Mouse (Mus musculus) spleen, postnatal 4 days (tissue): ENCODE results near the gene Hist1h3e.
"Not testable (repeated sequence)": the region's sequence is repeated elsewhere in the genome, so short reads cannot be mapped to it uniquely, and the experiment has no call there.

Experiments
- DNase-seq, 2 experiments: peaks; one replicate each; pipeline ENCODE4 v3.0.0; 2022; ENCODE audit warnings: low spot score in 2 of 2

Gene Hist1h3e

DNA sequence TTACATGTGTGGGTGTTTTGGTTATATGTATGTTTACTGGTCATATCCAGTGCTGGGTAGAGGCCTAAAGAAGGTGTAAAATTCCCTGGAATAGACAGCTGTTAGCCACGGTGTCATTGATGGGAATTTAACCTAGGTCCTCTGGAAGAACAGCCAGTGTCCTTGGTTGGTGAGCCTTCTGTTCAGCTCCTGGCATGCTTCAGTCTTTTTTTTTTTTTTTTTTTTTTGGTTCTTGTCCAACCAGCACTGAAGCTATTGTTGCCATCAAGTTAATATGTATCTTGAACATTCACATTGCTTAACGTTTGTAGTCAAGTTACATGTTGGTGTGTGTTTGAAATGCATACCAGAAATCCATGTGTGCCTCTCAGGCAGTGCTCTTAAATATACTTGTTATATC is 2.3 kb upstream of the Hist1h3e start:
- DNase-seq = no peak

DNA sequence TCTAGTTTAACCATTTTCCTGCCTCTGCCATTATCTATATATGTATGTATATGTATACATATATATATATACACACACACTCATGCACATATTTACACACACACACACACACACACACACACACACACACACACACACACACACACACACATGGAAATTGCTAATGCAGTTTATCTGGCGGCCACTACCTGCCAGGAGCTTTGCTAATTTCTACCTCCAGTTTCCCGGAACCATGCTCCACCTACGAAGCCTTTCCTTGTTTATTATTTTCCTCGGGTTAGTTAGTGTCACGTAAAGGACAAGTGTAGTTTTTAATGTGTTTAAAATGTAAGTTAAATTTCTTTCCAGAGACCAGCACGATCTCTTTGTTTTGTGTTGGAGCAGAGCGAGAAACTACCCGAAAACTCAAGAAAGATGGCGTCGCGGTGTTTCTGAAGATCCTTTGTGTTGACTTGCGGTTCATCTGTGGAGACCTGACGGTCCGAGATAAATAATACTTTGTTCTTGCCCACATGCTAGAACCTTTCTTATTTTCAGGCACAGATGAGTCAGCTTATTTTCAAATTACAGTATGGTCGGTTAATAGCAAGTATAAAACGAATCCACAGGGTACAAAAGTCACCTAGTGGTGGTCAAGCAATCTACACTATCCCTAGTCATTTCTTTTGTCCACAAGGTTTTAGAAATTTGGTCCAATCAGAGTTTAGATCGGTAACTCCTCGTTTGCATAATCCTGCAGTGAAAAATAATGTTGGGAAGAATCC is 712 bp upstream of the Hist1h3e start:
- DNase-seq = peak in 1 of 2 experiments; percentile 62

DNA sequence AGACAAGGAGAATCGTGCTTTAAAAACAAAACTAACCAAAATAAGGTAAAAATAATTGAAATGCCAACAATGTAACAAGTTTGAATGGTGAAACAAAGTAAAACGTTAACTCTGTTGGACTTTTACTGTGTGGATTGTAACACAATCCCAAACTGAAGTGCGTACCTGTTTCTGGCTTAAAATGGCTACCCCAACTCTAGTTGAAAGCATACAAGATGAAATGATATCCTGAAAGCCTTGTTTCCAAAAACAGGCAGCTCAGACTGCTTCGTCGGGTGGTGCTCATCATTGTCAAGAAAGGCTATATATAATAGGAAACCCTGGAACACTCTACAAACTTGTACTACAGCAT is 662 bp downstream of the Hist1h3e start:
- DNase-seq = not testable (repeated sequence)

DNA sequence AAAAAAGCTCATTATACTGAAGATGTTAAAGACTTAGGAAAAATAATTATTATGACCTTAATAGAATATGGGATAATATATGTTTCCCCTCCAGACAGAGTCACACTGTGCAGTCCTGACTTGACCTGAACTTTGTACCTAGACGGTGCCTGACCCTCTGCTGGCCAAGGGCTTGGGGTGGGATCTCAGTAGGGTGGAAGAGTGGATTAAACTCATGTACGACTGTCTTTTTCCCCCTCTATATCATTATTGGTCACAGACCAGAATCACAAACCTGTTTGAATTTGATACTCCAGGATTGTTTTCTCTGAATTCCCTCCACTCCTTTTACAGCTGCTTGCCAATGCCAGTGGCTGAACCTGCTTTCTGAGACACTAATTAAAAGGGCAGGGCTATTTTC is 1.5 kb downstream of the Hist1h3e start:
- DNase-seq = not testable (repeated sequence)

DNA sequence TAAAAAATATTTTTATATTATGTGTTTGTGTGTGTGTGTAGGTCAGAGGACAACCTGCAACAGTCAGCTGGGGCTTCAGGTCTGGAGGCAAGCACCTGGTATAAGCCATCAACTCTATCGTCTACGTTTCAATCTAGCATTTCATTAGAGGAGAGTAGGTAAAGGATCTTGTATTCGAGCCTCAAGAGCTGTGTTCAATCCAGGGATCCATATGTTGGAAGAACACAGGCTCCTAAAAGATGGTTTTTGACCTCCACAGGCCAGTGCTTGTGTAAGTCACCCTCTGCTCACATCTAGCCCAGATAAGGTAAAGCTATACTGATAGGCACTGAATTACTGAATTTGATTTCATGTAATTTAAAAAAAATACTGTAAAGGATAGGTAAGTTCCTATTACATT is 5.3 kb downstream of the Hist1h3e start:
- DNase-seq = no peak

DNA sequence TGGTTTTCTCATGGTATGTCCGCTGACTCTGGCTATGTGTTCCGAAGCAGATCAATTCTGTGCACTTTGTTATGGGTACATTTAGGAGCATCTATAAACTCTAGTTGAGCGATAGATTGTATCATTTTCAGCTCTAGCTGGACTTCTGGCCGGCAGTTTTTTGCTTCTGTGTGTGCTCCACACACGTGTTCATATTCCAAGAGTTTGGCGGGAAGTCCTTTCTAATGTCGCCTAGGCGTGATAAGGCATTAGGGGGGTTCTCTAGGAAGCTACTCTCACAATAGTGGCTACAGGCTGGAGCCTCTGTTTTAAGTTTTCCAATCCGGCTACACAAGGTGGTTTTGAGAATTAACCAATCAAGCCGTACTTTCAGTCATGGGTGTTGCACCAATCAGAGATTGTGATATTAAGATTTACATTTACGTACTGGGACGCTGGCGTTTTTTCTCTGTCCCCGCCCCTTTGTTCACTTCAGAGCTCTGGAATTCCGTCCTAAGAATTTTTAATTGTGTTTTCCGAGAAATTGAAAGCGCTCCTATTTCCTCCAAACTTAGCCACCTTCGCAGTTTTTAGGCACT is 6.2 kb downstream of the Hist1h3e start:
- DNase-seq = peak; percentile 78 to 88

DNA sequence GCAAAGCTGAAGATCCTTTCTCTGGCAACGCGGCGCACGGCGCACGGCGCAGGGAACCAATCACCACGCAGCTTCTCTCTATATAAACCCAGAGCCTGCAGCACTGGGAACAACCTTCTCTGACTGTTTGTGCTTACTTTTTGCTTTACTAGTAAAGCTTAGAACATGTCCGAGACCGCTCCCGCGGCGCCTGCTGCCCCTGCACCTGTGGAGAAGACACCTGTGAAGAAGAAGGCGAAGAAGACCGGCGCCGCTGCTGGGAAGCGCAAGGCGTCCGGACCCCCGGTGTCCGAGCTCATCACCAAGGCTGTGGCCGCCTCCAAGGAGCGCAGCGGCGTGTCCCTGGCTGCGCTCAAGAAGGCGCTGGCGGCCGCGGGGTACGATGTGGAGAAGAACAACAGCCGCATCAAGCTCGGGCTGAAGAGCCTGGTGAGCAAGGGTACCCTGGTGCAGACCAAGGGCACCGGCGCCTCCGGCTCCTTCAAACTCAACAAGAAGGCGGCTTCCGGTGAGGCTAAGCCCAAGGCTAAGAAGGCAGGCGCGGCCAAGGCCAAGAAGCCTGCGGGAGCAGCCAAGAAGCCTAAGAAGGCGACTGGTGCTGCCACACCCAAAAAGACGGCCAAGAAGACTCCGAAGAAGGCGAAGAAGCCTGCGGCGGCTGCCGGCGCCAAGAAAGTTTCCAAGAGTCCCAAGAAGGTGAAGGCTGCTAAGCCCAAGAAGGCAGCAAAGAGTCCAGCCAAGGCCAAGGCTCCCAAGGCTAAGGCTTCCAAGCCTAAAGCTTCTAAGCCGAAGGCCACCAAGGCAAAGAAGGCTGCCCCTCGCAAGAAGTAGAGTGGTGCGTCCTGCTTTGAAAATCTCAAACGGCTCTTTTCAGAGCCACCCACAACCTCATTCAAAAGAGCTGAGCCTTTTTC is 7.0 kb downstream of the Hist1h3e start:
- peak; percentile 92 to 98 for DNase-seq

DNA sequence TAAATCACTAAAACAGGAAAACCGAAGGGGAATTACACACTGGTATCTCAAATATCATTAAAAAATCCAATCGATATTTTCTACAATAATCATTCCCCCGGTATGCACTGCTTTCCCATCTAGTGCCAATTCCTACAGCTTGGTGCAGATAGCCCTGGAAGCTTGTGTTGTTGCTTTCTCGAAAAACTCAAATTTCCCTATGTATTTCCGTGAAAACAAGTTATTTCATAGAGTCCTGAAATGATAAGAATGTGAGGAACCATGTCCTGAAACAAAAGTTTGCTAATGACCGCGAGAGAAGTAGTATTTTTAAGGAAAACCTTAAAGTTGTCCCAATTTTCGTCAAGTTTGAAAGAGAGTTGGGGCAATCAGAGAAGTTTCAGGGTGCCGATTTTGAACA is 7.8 kb downstream of the Hist1h3e start:
- peak in 1 of 2 experiments; percentile 50 for DNase-seq

DNA sequence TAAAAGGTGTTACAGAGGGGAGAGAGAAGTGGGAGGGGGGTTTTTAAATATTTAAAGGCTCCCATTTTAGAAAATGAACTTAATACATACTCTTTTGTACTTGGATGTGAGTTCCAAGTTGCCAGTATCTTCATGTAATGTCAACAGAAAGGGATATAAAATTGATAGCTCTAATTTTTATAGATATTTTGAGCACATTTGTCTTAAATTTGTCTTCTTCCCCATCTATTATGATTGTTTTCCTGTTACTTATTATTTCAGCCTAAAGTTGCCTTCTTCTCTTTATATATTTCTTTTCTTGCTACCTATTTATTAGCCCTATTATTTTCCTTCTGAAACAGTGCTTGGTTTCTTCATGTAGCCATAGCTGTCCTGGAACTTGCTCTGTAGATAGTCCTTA is 9.2 kb downstream of the Hist1h3e start, which contains the start of gene Hist1h1d:
TSS of gene Hist1h1d (plus strand) at position 301 of the 400 bp plus-strand sequence.
- no peak for DNase-seq

DNA sequence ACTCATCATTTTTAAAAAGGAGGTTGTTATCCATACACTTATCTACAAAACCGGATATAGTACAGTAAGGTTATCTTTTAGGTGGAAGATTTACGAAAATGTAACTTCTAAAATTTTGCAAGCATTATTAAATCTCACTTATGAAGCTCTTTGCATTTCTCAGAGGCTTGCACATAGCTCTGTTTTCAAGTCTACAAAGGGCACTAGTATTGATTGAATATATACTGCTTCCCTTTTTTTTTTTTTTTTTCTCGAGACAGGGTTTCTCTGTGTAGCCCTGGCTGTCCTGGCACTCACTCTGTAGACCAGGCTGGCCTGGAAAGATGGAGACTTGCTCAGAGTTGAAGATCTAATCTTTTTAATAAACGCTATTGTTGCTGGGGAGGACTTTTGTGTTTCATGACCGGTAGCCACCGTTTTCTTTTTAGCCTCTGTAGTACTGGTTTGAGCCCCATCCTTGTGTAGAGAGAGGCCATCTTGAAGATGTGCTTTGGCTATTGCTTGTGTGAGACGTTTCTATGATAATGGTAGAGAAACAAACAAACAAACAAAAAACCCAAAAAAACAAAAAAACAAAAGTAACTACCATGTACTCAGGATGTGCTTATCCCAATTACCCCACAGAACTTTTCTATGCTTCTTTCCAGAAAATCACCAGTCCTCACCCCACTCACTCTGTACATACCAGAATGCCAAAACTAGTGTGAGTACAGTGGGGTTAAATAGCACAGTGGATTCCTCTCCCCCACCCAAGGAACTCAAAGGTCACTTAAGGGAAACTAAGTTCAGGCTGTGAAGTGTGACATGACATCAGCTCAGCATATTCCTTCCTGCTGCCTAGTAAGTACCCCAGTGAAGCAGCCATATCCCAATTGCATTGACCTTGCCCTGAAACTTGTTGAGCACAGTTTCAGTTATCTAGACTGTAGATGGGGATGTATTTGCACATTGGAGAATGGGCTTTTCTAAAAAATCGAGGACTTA is 9.9 kb downstream of the Hist1h3e start:
- peak; percentile 16 to 65 for DNase-seq

DNA sequence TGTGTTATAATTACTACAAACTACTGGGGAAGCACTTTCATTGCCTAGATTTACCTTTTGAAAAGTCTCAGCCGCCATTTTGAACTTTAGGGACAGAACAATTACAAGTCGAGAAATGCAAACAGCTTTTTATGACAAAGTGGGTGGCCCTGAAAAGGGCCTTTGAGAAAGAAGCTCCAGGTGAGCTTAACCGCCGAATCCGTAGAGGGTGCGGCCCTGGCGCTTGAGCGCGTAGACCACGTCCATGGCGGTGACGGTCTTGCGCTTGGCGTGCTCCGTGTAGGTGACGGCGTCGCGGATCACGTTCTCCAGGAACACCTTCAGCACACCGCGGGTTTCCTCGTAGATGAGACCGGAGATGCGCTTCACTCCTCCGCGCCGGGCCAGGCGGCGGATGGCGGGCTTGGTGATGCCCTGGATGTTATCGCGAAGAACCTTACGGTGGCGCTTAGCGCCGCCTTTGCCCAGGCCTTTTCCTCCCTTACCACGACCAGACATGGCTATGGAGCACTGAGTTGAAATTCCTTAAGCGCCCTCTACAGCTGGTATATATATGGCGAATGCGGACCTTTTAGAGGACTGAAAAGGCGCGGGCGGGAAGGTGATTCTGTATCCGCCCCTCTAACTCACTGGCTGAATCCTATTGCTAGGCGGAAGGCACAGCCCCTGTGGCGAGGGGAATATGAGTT is 10.9 kb downstream of the Hist1h3e start, which contains the start of gene Hist1h4f:
TSS of gene Hist1h4f (minus strand) at position 503 of the 689 bp plus-strand sequence.
- DNase-seq = peak; percentile 92 to 95

DNA sequence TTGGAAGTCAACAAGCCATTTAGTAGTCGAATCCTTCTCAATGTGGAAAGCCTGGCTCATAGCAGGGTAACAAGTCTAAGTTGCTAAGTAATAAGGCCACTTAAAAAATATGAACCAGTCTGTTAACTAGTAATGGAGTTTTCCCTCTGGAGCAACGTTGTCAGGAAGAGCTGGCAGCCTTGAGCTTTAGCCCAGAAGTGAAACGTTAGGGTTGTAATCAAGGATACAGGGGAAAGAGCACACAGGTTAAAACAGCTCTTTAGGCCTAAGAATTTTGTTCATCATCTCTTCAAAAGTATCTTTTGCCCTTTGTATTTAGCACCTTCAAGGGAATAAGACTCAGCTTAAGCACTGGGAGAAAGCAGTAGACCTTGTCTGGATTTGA is 11.4 kb downstream of the Hist1h3e start:
- DNase-seq = peak; percentile 34 to 63

DNA sequence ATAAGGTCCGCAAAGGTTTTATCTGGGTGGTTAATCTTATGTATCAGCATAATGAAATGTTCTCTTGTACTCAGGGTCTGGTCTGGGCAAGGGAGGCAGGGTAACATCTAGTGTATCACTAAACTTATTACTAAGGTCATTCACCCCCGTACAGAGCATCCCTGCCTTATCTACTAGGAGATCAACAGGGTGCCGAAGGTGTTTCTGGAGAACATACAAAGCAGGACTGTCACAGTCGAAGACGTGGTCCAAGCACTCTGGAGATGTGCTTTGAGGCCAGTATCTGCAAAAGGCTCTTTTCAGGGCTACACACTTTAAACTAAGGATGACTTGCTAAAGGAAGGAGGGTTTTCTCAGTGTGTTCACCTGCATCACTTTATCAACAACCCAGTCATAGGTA is 15.5 kb downstream of the Hist1h3e start:
- DNase-seq = no peak

DNA sequence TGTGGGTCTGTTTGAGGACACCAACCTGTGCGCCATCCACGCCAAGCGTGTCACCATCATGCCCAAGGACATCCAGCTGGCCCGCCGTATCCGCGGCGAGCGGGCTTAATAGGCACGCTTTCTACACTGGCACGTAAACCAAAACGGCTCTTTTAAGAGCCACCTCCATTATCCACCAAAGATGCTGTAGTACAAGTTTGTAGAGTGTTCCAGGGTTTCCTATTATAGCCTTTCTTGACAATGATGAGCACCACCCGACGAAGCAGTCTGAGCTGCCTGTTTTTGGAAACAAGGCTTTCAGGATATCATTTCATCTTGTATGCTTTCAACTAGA is 17.4 kb downstream of the Hist1h3e start:
- DNase-seq = peak; percentile 24 to 70

DNA sequence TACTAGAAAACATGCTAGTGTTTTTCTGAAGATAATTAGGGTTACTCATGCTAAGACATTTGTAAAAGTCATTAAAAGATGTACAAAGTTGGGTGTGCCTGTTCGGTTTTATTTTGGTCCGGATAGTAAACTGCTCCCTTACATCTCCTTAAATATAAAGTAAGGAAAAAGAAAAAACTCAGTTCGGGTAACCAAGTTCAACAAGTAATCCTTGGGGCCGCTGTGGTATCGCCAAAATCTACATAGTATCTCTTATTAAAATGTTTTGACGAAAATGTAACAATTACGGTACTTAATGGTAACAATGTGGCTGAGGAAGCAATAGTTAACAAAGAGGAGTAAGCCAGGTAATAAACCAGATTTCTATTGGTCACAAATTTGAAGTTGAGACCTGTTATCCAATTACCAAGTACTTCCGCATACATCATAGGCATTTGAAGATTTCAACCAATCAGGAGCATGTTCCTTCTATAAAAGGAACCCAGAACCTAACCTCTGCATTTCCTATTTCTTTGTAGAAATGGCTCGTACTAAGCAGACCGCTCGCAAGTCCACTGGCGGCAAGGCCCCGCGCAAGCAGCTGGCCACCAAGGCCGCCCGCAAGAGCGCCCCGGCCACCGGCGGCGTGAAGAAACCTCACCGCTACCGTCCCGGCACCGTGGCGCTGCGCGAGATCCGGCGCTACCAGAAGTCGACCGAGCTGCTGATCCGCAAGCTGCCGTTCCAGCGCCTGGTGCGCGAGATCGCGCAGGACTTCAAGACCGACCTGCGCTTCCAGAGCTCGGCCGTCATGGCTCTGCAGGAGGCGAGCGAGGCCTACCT is 18.0 kb downstream of the Hist1h3e start, which contains the start of gene Hist1h3f:
TSS of gene Hist1h3f (plus strand) at position 88 of the 822 bp plus-strand sequence.
- DNase-seq = peak; percentile 85 to 93

DNA sequence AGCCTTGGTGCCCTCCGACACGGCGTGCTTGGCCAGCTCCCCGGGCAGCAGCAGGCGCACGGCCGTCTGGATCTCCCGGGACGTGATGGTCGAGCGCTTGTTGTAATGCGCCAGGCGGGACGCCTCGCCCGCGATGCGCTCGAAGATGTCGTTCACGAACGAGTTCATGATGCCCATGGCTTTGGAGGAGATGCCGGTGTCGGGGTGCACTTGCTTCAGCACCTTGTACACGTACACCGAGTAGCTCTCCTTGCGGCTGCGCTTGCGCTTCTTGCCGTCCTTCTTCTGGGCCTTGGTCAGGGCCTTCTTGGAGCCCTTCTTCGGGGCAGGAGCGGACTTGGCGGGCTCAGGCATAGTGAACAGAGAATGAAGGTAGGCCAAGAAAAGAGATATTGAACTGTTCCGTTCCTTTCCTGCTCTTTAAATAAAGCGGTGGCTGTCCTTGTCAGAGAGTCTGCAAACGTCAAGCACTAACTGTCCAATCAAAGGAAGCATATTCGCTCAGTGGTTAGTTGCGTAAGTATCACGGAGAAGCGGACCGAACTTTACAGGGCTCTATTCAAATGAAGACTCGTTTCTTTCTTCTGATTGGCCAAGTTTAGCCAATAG is 19.1 kb downstream of the Hist1h3e start, which contains the start of gene Hist1h2bh:
TSS of gene Hist1h2bh (minus strand) at position 394 of the 609 bp plus-strand sequence.
- DNase-seq = peak; percentile 81 to 90

DNA sequence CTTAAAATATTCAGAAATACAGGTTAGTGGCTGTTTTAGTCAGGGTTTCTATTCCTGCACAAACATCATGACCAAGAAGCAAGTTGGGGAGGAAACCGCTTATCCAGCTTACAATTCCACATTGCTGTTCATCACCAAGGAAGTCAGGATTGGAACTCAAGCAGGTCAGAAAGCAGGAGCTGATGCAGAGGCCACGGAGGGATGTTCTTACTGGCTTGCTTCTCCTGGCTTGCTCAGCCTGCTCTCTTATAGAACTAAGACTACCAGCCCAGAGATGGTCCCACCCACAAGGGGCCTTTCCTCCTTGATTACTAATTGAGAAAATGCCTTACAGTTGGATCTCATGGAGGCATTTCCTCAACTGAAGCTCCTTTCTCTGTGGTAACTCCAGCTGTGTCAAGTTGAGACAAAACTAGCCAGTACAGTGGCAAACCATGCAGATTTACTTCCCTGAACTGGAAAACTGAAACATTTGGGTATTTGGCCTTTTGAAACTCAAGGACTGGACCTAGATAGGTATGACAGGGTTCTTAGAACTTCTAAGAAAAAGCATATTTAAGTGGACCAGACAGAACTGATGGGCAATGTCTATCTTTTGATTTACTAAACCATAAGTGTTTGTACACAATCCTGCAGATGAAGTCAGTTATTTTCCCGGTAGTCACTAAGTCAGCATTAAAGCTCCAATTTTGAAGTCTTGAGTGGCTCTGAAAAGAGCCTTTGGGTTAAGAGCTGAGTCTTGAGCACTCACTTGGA is 19.8 kb downstream of the Hist1h3e start:
- DNase-seq = peak; percentile 31 to 66

DNA sequence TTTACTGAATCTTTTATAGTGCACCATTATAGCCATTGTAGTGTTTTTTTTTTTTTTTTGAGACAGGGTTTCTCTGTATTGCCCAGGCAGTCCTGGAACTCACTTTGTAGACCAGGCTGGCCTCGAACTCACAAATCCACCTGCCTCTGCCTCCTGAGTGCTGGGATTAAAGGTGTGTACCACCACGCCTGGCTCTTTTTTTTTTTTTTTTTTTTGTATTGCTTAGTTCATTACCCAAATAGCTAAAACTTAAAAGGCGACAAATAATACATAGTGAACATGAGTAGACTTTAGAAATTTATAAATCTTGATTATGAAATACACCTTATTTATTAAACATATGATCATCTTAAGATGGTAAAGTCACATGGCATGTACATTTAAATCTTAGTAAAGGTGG is 20.7 kb downstream of the Hist1h3e start:
- no peak for DNase-seq
